Mouse (Mus musculus) lung, adult 2 months (tissue): ENCODE results near the gene Cacng4.

Source experiments
- CTCF ChIP-seq: fragments of 200-500 bp; IDR thresholded peaks from 2 replicates; pipeline ENCODE4 v1.5.1; 2011; ENCODE audit warnings: mild to moderate bottlenecking, low read length, control low read depth; ENCODE audit not compliant: insufficient read depth
- POLR2A ChIP-seq: fragments of 200-500 bp; IDR thresholded peaks from 2 replicates; pipeline ENCODE4 v1.6.1; 2011; ENCODE audit warnings: low read depth, mild to moderate bottlenecking, control low read depth, low read length, borderline replicate concordance; ENCODE audit errors: extremely low read depth

- TF ChIP-seq CTCF (no peak), POLR2A (no peak)
These were observed 73.3 kb downstream of the Cacng4 start for GRCm38 (mm10) chr11:107721057-107721456.
